Mouse (Mus musculus) thymus, postnatal 10 days (tissue): ENCODE data around the gene Ccdc107.

Experiments used
- DNase-seq, 2 experiments: peaks; one replicate each; pipeline ENCODE4 v3.0.0; 2021; ENCODE audit warnings: low spot score in 2 of 2

The Ccdc107 gene

GRCm38 (mm10) chr4:43492821-43493185 is at the start of gene Ccdc107:
Gene Ccdc107, plus strand, starts transcription at chr4:43492900.
- peak; percentile 89 to 95 for DNase-seq

- no peak for DNase-seq
Measured at GRCm38 (mm10) chr4:43443511-43443910, 49.2 kb upstream of the Ccdc107 start.

- no peak for DNase-seq
Measured at GRCm38 (mm10) chr4:43447251-43447650, 45.4 kb upstream of the Ccdc107 start.

GRCm38 (mm10) chr4:43448554-43448953 is 44.1 kb upstream of the Ccdc107 start:
- DNase-seq, result no peak

- no peak for DNase-seq
Measured at GRCm38 (mm10) chr4:43452315-43452714, 40.4 kb upstream of the Ccdc107 start.

- peak in 1 of 2 experiments; percentile 38 for DNase-seq
Measured at GRCm38 (mm10) chr4:43453413-43453812, 39.3 kb upstream of the Ccdc107 start.

GRCm38 (mm10) chr4:43454041-43454836 is 38.5 kb upstream of the Ccdc107 start, which contains the start of gene Cd72:
Gene Cd72, minus strand, starts transcription at chr4:43454628.
- DNase-seq, result no peak

GRCm38 (mm10) chr4:43456470-43456869 is 36.2 kb upstream of the Ccdc107 start:
- DNase-seq, result peak; percentile 50 to 64

- DNase-seq, result no peak
Measured at GRCm38 (mm10) chr4:43457124-43457523, 35.6 kb upstream of the Ccdc107 start.

- no peak for DNase-seq
Measured at GRCm38 (mm10) chr4:43463102-43463501, 29.6 kb upstream of the Ccdc107 start.

GRCm38 (mm10) chr4:43465935-43466334 is 26.8 kb upstream of the Ccdc107 start:
- no peak for DNase-seq

GRCm38 (mm10) chr4:43466872-43467271 is 25.8 kb upstream of the Ccdc107 start:
- no peak for DNase-seq

GRCm38 (mm10) chr4:43470301-43470700 is 22.4 kb upstream of the Ccdc107 start:
- DNase-seq, result no peak

- DNase-seq, result no peak
Measured at GRCm38 (mm10) chr4:43473636-43474035, 19.1 kb upstream of the Ccdc107 start.

- DNase-seq, result peak in 1 of 2 experiments; percentile 33
Measured at GRCm38 (mm10) chr4:43476604-43477003, 16.1 kb upstream of the Ccdc107 start.

- DNase-seq, result peak; percentile 85 to 86
Measured at GRCm38 (mm10) chr4:43477857-43478533, 14.7 kb upstream of the Ccdc107 start.

GRCm38 (mm10) chr4:43478534-43478858 is 14.2 kb upstream of the Ccdc107 start:
- peak in 1 of 2 experiments; percentile 71 for DNase-seq

- peak; percentile 58 to 84 for DNase-seq
Measured at GRCm38 (mm10) chr4:43478906-43479832, 13.5 kb upstream of the Ccdc107 start.

GRCm38 (mm10) chr4:43480985-43481384 is 11.7 kb upstream of the Ccdc107 start:
- no peak for DNase-seq

GRCm38 (mm10) chr4:43481894-43482456 is 10.7 kb upstream of the Ccdc107 start:
- DNase-seq, result peak; percentile 66 to 72

- peak; percentile 32 to 48 for DNase-seq
Measured at GRCm38 (mm10) chr4:43482591-43482990, 10.1 kb upstream of the Ccdc107 start.
